Mouse (Mus musculus): ENCODE measurements around the gene Ttyh2. TPM values are rescaled to one million over a fixed set of nuclear protein-coding genes. Genes with fewer than 3 reads are reported as not detected.
A peak's percentile ranks its signal among the peaks of the same experiment; 100 is the strongest.

The Ttyh2 gene
- polyA plus RNA-seq, 1 experiment: 92.5 TPM

DNA sequence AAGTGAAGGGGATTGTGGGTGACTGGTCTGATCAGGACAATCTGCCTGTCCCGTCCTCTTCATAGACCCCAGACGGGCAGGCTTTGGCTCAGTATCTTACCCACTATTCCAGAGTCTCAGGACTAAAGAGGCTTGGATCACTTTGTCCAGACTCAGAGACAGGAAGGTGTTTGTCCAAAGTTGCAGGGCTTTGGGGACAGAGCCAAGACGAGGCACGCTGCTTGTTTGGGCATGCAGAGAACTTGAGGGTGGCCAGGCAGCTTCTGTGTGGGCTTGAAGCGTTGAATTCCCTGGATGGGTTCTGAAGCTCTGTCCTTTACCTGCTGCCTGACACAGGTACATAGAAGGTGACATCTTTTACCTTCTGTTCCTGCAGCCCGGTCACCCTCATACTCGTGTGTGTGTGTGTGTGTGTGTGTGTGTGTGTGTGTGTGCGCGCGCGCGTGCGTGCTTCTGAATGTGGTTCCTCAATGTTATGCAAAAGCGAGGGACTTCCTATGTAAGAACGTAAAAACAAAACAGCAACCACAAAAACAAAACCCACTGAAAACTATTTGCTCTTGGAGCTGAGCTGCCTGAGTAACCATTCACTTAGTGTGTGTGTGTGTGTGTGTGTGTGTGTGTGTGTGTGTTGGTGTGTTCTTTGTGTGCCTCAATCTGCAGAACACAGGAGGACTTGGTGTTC lies 27.2 kb downstream of the Ttyh2 start:
- TF ChIP-seq POLR2A (IDR thresholded peaks at IDR 0.05; ENCODE audit: borderline replicate concordance, insufficient read depth, low read length) (no peak), CTCF (IDR thresholded peaks at IDR 0.05; ENCODE audit: borderline replicate concordance, insufficient read depth, low read depth, low read length) (no peak)
- H3K4me1 ChIP-seq (ENCODE audit: control insufficient read depth, insufficient read depth, low read length): peaks cover 32% of the 10 kb centered on the region
- peak in 1 of 2 experiments; percentile 26 for DNase-seq
- 0 out of 2 replicates have a peak overlapping the region, but pooled peaks have one; percentile 68 for H3K27ac ChIP-seq (ENCODE audit: insufficient read depth, low read length)
- H3K4me3 ChIP-seq (replicated peaks; ENCODE audit: insufficient read depth, low read depth, low read length): no peak overlapping the region
- no peaks in the 10 kb centered on the region for H3K27me3 ChIP-seq (ENCODE audit: control insufficient read depth, insufficient read depth, low read length)
- WGBS: 69% methylated on average over 15 of the region's 15 CpGs

DNA sequence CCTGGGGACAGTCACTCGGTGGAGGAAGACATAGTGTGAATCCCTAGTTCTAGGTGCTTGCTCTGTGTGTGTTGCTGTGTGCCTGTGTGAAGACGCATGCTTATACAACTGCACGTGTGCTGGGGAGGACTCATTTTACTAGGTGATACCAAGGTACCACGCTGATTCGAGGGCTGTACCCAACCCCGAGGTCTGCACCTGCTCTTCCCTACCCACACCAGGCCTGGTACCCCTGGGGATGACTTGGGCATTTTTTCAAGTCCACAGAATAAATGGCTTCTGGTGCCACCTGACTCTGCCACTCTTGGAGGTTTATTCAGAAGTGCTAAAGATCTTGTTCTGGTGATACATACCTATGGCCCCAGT lies 27.7 kb downstream of the Ttyh2 start:
- 41% methylated on average over 6 of the region's 6 CpGs for WGBS
- TF ChIP-seq POLR2A (IDR thresholded peaks at IDR 0.05; ENCODE audit: borderline replicate concordance, insufficient read depth, low read length) (no peak), CTCF (IDR thresholded peaks at IDR 0.05; ENCODE audit: borderline replicate concordance, insufficient read depth, low read depth, low read length) (no peak)
- Histone ChIP-seq H3K4me1 (ENCODE audit: control insufficient read depth, insufficient read depth, low read length) (peaks cover 32% of the 10 kb centered on the region), H3K4me3 (replicated peaks; ENCODE audit: insufficient read depth, low read depth, low read length) (no peak overlapping the region), H3K27ac (ENCODE audit: insufficient read depth, low read length) (peak overlapping the region; percentile 68; the same call in 1 of the 2 replicates), H3K27me3 (ENCODE audit: control insufficient read depth, insufficient read depth, low read length) (no peaks in the 10 kb centered on the region)
- no peak for DNase-seq

GRCm38 (mm10) chr11:114704071-114704913 lies 29.1 kb downstream of the Ttyh2 start:
- 28% methylated on average over 22 of the region's 22 CpGs for WGBS
- peak; percentile 58 to 65 for DNase-seq

GRCm38 (mm10) chr11:114706358-114706757 lies 31.1 kb downstream of the Ttyh2 start:
- DNase-seq: no peak
- 74% methylated on average over 5 of the region's 5 CpGs for WGBS
- H3K27ac ChIP-seq (ENCODE audit: insufficient read depth, low read length): no peak overlapping the region
- no peak overlapping the region for H3K4me3 ChIP-seq (replicated peaks; ENCODE audit: insufficient read depth, low read depth, low read length)
- TF ChIP-seq POLR2A (IDR thresholded peaks at IDR 0.05; ENCODE audit: borderline replicate concordance, insufficient read depth, low read length) (no peak), CTCF (IDR thresholded peaks at IDR 0.05; ENCODE audit: borderline replicate concordance, insufficient read depth, low read depth, low read length) (no peak)
- H3K4me1 ChIP-seq (ENCODE audit: control insufficient read depth, insufficient read depth, low read length): peaks cover 32% of the 10 kb centered on the region
- H3K27me3 ChIP-seq (ENCODE audit: control insufficient read depth, insufficient read depth, low read length): no peaks in the 10 kb centered on the region

More at GRCm38 (mm10) chr11:114704071-114704913, 29.1 kb downstream of the Ttyh2 start:
- no peak overlapping the region for H3K4me3 ChIP-seq (replicated peaks; ENCODE audit: insufficient read depth, low read depth, low read length)
- TF ChIP-seq POLR2A (IDR thresholded peaks at IDR 0.05; ENCODE audit: borderline replicate concordance, insufficient read depth, low read length) (no peak), CTCF (IDR thresholded peaks at IDR 0.05; ENCODE audit: borderline replicate concordance, insufficient read depth, low read depth, low read length) (no peak)
- H3K27me3 ChIP-seq (ENCODE audit: control insufficient read depth, insufficient read depth, low read length): no peaks in the 10 kb centered on the region
- H3K4me1 ChIP-seq (ENCODE audit: control insufficient read depth, insufficient read depth, low read length): peaks cover 32% of the 10 kb centered on the region
- H3K27ac ChIP-seq (ENCODE audit: insufficient read depth, low read length): peak overlapping the region; percentile 68; the same call in 1 of the 2 replicates

DNA sequence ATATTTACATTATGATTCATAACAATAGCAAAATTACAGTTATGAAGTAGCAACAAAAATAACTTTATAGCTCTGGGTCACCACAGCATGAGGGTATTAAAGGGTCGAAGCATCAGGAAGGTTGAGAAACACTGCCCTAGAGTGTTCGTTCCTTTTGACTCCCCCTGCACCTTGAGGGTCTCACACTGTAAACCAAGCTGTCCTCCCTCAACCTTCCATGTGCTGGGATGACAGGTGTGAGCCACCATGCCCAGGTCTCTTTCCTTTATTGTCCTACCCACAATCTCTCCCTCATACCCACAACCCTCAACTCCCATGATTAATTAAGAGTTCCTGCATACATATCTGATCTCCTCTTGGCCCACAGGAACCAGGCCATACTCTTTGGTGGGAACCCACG lies 36.2 kb downstream of the Ttyh2 start:
- H3K27me3 ChIP-seq (ENCODE audit: control insufficient read depth, insufficient read depth, low read length): no peaks in the 10 kb centered on the region
- no peak for DNase-seq
- no peak overlapping the region for H3K4me3 ChIP-seq (replicated peaks; ENCODE audit: insufficient read depth, low read depth, low read length)
- WGBS: 86% methylated on average over 3 of the region's 3 CpGs
- H3K27ac ChIP-seq (ENCODE audit: insufficient read depth, low read length): no peak overlapping the region
- H3K4me1 ChIP-seq (ENCODE audit: control insufficient read depth, insufficient read depth, low read length): no peaks in the 10 kb centered on the region
- TF ChIP-seq CTCF (IDR thresholded peaks at IDR 0.05; ENCODE audit: borderline replicate concordance, insufficient read depth, low read depth, low read length): no peak
- no peak for TF ChIP-seq POLR2A (IDR thresholded peaks at IDR 0.05; ENCODE audit: borderline replicate concordance, insufficient read depth, low read length)

- 75% methylated on average over 12 of the region's 12 CpGs for WGBS
- H3K27me3 ChIP-seq (ENCODE audit: control insufficient read depth, insufficient read depth, low read length): no peaks in the 10 kb centered on the region
- DNase-seq: no peak
- no peak overlapping the region for H3K4me3 ChIP-seq (replicated peaks; ENCODE audit: insufficient read depth, low read depth, low read length)
- H3K4me1 ChIP-seq (ENCODE audit: control insufficient read depth, insufficient read depth, low read length): no peaks in the 10 kb centered on the region
- TF ChIP-seq POLR2A (IDR thresholded peaks at IDR 0.05; ENCODE audit: borderline replicate concordance, insufficient read depth, low read length) (no peak), CTCF (IDR thresholded peaks at IDR 0.05; ENCODE audit: borderline replicate concordance, insufficient read depth, low read depth, low read length) (no peak)
- H3K27ac ChIP-seq (ENCODE audit: insufficient read depth, low read length): no peak overlapping the region
Measured at GRCm38 (mm10) chr11:114711861-114712260, 36.6 kb downstream of the Ttyh2 start.

- no peak for DNase-seq
- Histone ChIP-seq H3K4me1 (ENCODE audit: control insufficient read depth, insufficient read depth, low read length) (no peaks in the 10 kb centered on the region), H3K4me3 (replicated peaks; ENCODE audit: insufficient read depth, low read depth, low read length) (no peak overlapping the region), H3K27me3 (ENCODE audit: control insufficient read depth, insufficient read depth, low read length) (no peaks in the 10 kb centered on the region), H3K27ac (ENCODE audit: insufficient read depth, low read length) (no peak overlapping the region)
- TF ChIP-seq CTCF (IDR thresholded peaks at IDR 0.05; ENCODE audit: borderline replicate concordance, insufficient read depth, low read depth, low read length): no peak
- TF ChIP-seq POLR2A (IDR thresholded peaks at IDR 0.05; ENCODE audit: borderline replicate concordance, insufficient read depth, low read length): no peak
- 45% methylated on average over 6 of the region's 6 CpGs for WGBS
Measured at GRCm38 (mm10) chr11:114714526-114714925, 39.3 kb downstream of the Ttyh2 start.

Measured in cerebellum, adult 2 months (tissue).